Mouse (Mus musculus) cerebellum, adult 2 months (tissue): ENCODE measurements around the gene Rpl10.
A peak's percentile ranks its signal among the peaks of the same experiment; 100 is the strongest.

Experiments
- CTCF ChIP-seq: fragments of 200-500 bp; IDR thresholded peaks from 2 replicates; pipeline ENCODE4 v1.5.1; 2011; ENCODE audit warnings: low read depth, mild to moderate bottlenecking, control low read depth, low read length, moderate library complexity, borderline replicate concordance; ENCODE audit not compliant: insufficient read depth
- POLR2A ChIP-seq: fragments of 200-500 bp; IDR thresholded peaks from 2 replicates; pipeline ENCODE4 v1.6.1; 2011; ENCODE audit warnings: low read length, control low read depth, borderline replicate concordance; ENCODE audit not compliant: insufficient read depth

GRCm38 (mm10) chrX:74254153-74254887, 16.3 kb upstream of the Rpl10 start, which contains the start of gene Emd:
- no peak for TF ChIP-seq CTCF
- TF ChIP-seq POLR2A = peak; percentile 56; the same call in 1 of the 2 replicates
